Mouse (Mus musculus): Measurements from ENCODE around the gene Erbin.
A peak's percentile ranks its signal among the peaks of the same experiment; 100 is the strongest.

Erbin gene

DNA sequence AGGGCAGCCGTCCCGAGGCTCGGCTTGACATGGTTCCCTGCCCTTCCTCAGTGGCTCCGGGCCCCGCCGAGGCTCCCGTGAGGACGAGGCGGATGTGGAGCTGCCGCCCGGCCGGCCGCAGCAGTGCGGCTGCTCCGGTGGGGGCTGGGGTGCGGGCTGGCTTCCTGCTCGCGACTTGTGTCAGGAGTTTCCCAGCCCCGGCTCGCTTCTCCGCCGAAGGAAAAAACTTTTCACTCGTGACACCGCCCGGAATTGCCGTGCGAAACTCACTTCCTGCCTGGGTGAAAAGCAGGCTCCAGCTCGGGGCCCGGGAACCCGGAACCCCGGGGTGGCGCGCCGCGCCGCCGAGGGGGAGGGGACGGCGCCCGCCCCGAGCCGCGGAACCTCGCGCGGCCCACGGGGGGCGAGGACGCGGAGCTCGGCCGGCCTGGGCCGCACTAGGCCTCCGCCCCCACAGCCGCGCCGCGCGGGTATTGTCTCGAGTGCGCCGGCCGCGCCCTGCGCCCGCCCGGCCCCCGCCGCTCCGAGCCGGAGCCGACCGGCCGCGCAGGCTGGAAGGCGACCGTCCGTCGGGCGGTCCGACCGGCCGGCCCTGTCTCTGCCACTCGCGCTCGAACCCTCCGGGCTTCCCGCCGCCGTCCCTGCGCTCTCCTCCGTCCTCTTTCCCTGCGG, at the start of gene Erbin:
Erbin (minus strand) TSS at position 254 of the 672 bp plus-strand sequence.
- peak; percentile 78 for DNase-seq (ENCODE audit: low read depth, low spot score)
- Histone ChIP-seq H3K36me3 (ENCODE audit: control insufficient read depth, insufficient read depth, low read length, poor library complexity, severe bottlenecking) (no peaks in the 10 kb centered on the region), H3K27me3 (ENCODE audit: control insufficient read depth, insufficient read depth, low read length, poor library complexity, severe bottlenecking) (no peaks in the 10 kb centered on the region)

DNA sequence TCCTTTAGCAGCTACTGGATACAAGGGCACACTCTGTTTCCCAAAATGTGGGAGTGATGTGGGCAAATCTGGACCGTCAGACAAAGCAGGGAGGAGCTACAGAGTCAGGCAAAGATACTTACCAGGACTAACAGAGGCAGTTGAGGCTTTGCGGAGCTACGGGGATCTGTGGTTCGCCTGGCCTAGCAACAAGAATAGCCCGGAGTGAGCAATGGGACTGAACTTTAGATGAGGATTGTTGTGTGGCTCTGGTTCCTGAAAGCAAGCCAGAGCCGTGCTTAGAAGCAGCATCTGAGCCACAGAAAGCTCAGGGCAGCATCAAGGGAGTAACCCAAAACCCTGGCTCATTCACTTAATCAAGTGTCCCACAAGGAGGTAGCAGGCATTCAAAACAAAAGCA, 49.6 kb upstream of the Erbin start:
- no peak for DNase-seq (ENCODE audit: low read depth, low spot score)
- Histone ChIP-seq H3K27me3 (ENCODE audit: control insufficient read depth, insufficient read depth, low read length, poor library complexity, severe bottlenecking) (no peaks in the 10 kb centered on the region), H3K36me3 (ENCODE audit: control insufficient read depth, insufficient read depth, low read length, poor library complexity, severe bottlenecking) (no peaks in the 10 kb centered on the region)

DNA sequence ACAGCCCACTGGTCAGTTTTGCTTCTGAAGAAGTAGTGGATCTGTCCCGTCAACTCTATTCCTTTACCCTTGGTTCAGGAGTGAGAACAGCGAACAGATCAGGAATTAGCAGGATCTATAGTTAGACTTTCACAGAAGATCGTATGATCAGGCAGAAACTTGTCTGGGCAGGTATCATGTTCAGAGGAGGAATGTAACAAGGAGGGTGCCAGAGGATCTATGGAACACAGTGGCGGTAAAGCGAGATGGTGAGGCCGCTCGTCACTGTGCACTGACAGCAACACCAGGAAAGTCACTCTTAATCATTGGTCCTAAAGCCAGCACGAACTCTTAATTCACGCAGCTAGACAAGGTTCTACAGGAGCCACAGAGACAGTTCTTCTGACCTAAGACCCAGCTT, 47.7 kb upstream of the Erbin start:
- DNase-seq (ENCODE audit: low read depth, low spot score) = no peak
- Histone ChIP-seq H3K27me3 (ENCODE audit: control insufficient read depth, insufficient read depth, low read length, poor library complexity, severe bottlenecking) (no peaks in the 10 kb centered on the region), H3K36me3 (ENCODE audit: control insufficient read depth, insufficient read depth, low read length, poor library complexity, severe bottlenecking) (no peaks in the 10 kb centered on the region)

DNA sequence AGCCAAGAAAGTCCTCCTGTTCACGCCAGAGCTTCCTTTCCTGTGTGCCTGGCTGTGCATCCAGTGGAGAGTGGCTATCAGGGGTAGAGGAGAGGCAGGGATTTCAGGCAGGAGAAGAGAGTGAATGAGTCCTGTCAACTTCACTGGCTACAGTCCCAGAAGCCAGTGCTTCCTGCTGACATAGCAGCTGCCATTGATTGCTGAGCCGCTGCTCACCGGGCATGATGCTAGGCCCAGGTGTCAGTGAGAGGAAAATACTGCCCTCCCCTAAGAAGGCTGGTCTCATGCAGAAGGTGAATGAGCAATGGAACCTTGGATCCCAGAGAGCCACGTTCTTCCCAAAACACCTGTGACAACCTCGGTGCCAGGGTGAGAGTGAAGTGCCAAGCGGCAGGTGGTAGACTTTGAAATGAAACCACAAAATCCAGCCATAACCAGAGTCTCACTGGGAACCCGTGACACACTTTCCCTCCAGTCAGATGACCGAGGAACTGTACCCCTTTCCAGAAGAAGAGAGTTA, 46.4 kb upstream of the Erbin start:
- no peaks in the 10 kb centered on the region for H3K36me3 ChIP-seq (ENCODE audit: control insufficient read depth, insufficient read depth, low read length, poor library complexity, severe bottlenecking)
- no peak for DNase-seq (ENCODE audit: low read depth, low spot score)
- no peaks in the 10 kb centered on the region for H3K27me3 ChIP-seq (ENCODE audit: control insufficient read depth, insufficient read depth, low read length, poor library complexity, severe bottlenecking)

DNA sequence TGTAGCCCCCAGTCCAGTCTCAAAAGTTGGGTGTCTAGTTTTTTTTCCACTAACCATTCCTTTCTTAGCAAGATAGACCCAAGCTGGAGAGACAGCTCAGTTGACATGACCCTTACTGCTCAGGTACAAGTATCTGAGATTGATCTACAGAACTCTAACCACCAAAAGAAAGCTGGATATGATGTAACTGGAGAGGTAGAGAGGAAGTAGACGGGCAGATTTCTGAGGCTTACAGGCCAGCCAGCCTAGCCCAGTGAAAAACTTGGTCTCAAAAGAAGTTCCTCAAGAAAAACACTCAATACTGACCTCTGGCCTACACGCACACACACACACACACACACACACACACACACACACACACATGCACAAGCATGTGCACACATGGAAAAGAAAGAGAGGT, 44.9 kb upstream of the Erbin start:
- Histone ChIP-seq H3K36me3 (ENCODE audit: control insufficient read depth, insufficient read depth, low read length, poor library complexity, severe bottlenecking) (no peaks in the 10 kb centered on the region), H3K27me3 (ENCODE audit: control insufficient read depth, insufficient read depth, low read length, poor library complexity, severe bottlenecking) (no peaks in the 10 kb centered on the region)
- DNase-seq (ENCODE audit: low read depth, low spot score) = no peak

DNA sequence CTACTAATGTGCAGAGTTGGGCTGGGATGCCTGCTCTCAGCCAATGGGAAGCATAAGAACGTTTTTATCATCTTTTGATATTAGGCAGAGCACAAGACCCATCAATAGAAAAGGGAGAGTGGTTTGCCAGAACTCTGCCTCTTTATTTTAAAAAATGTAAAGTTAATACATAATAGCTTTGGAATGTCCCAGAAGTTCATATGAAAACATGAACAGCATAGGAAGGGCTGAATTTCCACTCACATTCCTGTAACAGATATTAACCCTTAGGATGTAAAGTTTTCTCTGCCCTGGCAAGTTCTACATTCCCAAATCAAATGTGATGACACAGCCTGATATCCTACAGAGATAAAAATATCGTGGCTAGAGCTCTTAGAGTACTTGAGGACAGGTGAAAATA, 42.8 kb upstream of the Erbin start:
- no peak for DNase-seq (ENCODE audit: low read depth, low spot score)
- H3K36me3 ChIP-seq (ENCODE audit: control insufficient read depth, insufficient read depth, low read length, poor library complexity, severe bottlenecking) = no peaks in the 10 kb centered on the region
- no peaks in the 10 kb centered on the region for H3K27me3 ChIP-seq (ENCODE audit: control insufficient read depth, insufficient read depth, low read length, poor library complexity, severe bottlenecking)

DNA sequence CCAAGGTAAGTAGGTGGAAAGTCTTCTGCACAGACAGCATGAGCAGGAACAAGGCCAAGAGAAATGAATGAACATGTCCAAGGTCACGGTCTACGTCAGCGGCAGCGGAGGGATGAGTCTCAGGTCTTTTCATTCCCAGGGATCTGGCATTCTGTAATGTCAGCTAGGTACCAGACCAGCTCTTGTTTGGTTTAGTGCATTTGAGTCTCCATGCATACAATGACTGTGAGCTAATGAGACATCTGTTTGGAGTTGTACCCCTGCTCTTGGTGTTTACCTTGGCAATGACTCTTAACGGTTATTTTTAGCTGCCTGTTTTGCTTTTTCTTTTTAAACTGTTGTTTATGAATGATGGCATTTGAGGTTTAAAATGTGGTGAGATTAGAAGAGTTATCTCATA, 39.5 kb upstream of the Erbin start:
- DNase-seq (ENCODE audit: low read depth, low spot score) = no peak
- H3K36me3 ChIP-seq (ENCODE audit: control insufficient read depth, insufficient read depth, low read length, poor library complexity, severe bottlenecking) = no peaks in the 10 kb centered on the region
- no peaks in the 10 kb centered on the region for H3K27me3 ChIP-seq (ENCODE audit: control insufficient read depth, insufficient read depth, low read length, poor library complexity, severe bottlenecking)

- H3K27me3 ChIP-seq (ENCODE audit: control insufficient read depth, insufficient read depth, low read length, poor library complexity, severe bottlenecking) = no peaks in the 10 kb centered on the region
- no peak for DNase-seq (ENCODE audit: low read depth, low spot score)
- H3K36me3 ChIP-seq (ENCODE audit: control insufficient read depth, insufficient read depth, low read length, poor library complexity, severe bottlenecking) = no peaks in the 10 kb centered on the region
These were observed 38.4 kb upstream of the Erbin start for GRCm38 (mm10) chr13:103958607-103959123.

- H3K27me3 ChIP-seq (ENCODE audit: control insufficient read depth, insufficient read depth, low read length, poor library complexity, severe bottlenecking) = no peaks in the 10 kb centered on the region
- DNase-seq (ENCODE audit: low read depth, low spot score) = no peak
- no peaks in the 10 kb centered on the region for H3K36me3 ChIP-seq (ENCODE audit: control insufficient read depth, insufficient read depth, low read length, poor library complexity, severe bottlenecking)
These were observed 37.0 kb upstream of the Erbin start for GRCm38 (mm10) chr13:103957175-103957940.

DNA sequence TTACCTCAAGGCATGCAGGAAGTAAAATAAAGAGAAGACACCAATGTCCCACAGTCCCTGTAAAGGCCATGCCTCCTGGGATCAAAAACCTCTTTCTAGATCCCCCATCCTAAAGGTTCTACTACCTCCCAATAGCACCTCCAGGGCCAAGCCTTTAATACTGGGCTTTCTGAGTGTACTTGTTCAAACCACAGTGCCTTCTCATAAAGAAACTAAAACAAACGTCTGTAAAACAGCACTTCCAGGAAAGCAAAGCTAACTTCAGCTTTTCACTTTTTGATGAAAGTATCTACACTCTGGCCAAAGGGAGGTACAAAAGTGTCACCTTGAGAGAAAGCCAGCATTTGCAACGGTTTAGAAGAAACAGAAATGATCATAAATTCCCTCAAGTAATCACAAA, 35.3 kb upstream of the Erbin start:
- H3K27me3 ChIP-seq (ENCODE audit: control insufficient read depth, insufficient read depth, low read length, poor library complexity, severe bottlenecking) = no peaks in the 10 kb centered on the region
- DNase-seq (ENCODE audit: low read depth, low spot score) = no peak
- no peaks in the 10 kb centered on the region for H3K36me3 ChIP-seq (ENCODE audit: control insufficient read depth, insufficient read depth, low read length, poor library complexity, severe bottlenecking)

DNA sequence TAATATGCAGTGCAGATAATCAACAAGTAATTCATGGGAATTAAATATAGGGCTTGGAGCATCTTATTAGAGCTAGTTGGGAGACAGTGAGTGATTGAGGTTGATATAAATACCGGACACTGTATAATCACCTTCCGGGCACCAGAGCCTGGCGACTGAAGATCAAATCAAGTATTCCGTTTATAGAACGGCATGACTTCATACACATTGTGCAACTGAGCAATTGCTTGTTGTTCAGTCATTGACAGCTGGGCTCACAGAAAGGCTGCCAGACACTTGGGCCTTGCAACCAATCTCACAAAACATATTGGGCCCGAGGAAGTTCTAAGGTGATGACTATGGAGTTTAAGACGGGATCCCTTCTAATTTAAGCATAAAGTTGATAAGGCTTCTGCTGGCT, 31.1 kb upstream of the Erbin start:
- Histone ChIP-seq H3K36me3 (ENCODE audit: control insufficient read depth, insufficient read depth, low read length, poor library complexity, severe bottlenecking) (no peaks in the 10 kb centered on the region), H3K27me3 (ENCODE audit: control insufficient read depth, insufficient read depth, low read length, poor library complexity, severe bottlenecking) (no peaks in the 10 kb centered on the region)
- no peak for DNase-seq (ENCODE audit: low read depth, low spot score)

GRCm38 (mm10) chr13:103940796-103941195, 20.5 kb upstream of the Erbin start:
- H3K36me3 ChIP-seq (ENCODE audit: control insufficient read depth, insufficient read depth, low read length, poor library complexity, severe bottlenecking) = no peaks in the 10 kb centered on the region
- DNase-seq (ENCODE audit: low read depth, low spot score) = no peak
- no peaks in the 10 kb centered on the region for H3K27me3 ChIP-seq (ENCODE audit: control insufficient read depth, insufficient read depth, low read length, poor library complexity, severe bottlenecking)

DNA sequence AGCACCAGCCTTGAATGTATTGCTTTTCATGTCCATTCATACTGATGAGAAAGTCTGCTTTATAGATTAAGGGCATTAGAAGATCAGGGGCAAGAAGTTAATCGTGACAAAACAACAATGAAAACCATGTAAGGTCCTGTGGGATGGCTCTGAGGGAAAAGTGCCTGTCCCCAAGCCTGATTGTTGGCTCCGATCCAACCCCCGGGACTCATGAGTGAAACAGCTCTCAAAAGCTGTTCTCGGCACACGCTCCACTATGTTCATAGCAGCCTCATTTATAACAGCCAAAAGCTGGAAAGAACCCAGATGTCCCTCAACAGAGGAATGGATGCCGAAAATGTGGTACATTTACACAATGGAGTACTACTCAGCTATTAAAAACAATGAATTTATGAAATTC, 4.3 kb upstream of the Erbin start:
- DNase-seq (ENCODE audit: low read depth, low spot score) = no peak
- H3K36me3 ChIP-seq (ENCODE audit: control insufficient read depth, insufficient read depth, low read length, poor library complexity, severe bottlenecking) = no peaks in the 10 kb centered on the region
- H3K27me3 ChIP-seq (ENCODE audit: control insufficient read depth, insufficient read depth, low read length, poor library complexity, severe bottlenecking) = no peaks in the 10 kb centered on the region

- no peak for DNase-seq (ENCODE audit: low read depth, low spot score)
- Histone ChIP-seq H3K36me3 (ENCODE audit: control insufficient read depth, insufficient read depth, low read length, poor library complexity, severe bottlenecking) (no peaks in the 10 kb centered on the region), H3K27me3 (ENCODE audit: control insufficient read depth, insufficient read depth, low read length, poor library complexity, severe bottlenecking) (no peaks in the 10 kb centered on the region)
These were observed 3.2 kb upstream of the Erbin start for GRCm38 (mm10) chr13:103923402-103924065.

DNA sequence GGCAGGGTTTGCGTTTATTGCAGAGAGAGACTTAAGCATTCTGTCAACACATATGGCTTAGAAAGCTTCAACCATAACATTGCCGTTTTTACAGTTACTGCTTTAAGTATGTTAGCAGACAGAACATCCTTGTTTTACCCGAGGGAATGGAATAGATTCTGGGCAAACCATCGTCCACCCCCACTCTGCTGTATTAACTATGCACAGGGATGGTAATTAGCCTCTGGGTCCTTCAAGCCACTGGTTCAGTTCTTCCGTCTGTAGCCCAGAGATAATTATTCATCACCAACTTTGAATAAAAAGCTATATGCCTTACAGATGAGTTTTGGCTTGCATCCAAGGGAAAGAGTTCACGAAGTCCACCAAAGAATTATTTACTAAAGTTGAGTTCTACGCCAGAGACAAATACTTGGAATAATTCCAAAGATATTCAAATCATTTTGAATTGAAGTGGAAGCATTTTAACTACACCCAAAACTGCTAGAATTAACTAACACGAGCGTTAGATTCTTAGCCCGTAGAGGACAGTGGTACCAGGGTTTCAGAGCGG, 1.6 kb upstream of the Erbin start:
- no peak for DNase-seq (ENCODE audit: low read depth, low spot score)
- H3K27me3 ChIP-seq (ENCODE audit: control insufficient read depth, insufficient read depth, low read length, poor library complexity, severe bottlenecking) = no peaks in the 10 kb centered on the region
- no peaks in the 10 kb centered on the region for H3K36me3 ChIP-seq (ENCODE audit: control insufficient read depth, insufficient read depth, low read length, poor library complexity, severe bottlenecking)
